ENCODE assay signal across 12 mouse cellular contexts in the genomic region with DNA sequence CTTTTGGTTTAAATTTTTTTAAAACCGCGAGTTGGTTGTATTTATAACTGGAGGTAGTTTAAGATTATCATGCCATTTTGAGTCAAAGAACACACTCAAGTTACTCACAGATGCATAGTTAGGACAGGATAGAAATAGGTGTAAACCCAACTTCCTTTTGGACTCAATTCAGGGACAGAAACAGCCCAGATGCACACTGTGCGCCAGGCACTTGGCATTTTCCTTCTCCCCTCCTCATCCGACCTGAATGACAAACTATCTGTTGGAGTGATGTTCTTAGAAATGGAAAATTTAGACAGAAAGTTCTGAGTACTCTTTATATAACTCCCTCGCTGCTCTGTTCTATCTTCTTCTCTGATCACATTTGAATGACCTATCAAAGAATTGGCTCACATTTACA. TPM values are rescaled to one million over a fixed set of nuclear protein-coding genes. Genes with fewer than 3 reads are reported as not detected.
"Had no signal": no experiment of that assay in that cellular context is flagged by ENCODE, and none has a peak within 500 bp of the region (broad histone marks: within the 10 kb centered on the region; RNA-seq: fewer than 3 reads in every experiment).

No protein-coding gene starts in this region.

- DNase-seq: kidney, adult 11 months; kidney, adult 8-10 months; kidney, postnatal 10 days; kidney, postnatal 4 days; liver, postnatal 0 days; lung, embryonic 14.5 days; retina, postnatal 1 day; thymus, adult 18-20 months; thymus, postnatal 36 days had no signal

RNA-seq across cellular contexts. Expression of a gene that starts 58.4 kb away (rescaled TPM):
- total RNA-seq: megakaryocyte, adult 5-6 weeks; monocyte, adult 5-6 weeks; neutrophil, adult 5-6 weeks had no signal
